Mouse (Mus musculus): ENCODE measurements around the gene Zcchc7. TPM values are rescaled to one million over a fixed set of nuclear protein-coding genes. Genes with fewer than 3 reads are reported as not detected.

Zcchc7 gene
- total and polyA plus RNA-seq, 2 experiments from 2014 or later: 18.9 to 31.6 TPM

DNA sequence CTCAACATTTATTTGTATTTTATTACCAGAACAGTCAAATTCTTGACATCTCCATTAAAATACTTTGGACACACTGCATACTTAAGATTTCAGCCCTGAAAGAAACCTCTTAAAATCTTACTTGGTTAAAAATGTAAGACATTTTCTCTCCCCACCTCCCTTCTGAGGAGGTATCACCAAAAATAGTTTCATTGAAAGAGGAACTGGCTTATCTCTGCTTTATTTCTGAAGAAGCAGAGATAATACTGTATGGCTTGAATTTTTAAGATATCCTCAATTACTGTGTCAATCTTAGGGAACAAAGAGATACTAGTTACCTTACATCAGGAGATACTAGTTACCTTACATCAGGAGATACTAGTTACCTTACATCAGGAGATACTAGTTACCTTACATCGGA lies 116.4 kb downstream of the Zcchc7 start:
- H3K27me3 ChIP-seq (ENCODE audit: insufficient read depth, low read length): no peaks in the 10 kb centered on the region
- H3K4me3 ChIP-seq (ENCODE audit: low read length): no peak overlapping the region
- WGBS: 98% methylated on average over 1 of the region's 1 CpGs
- no peaks in the 10 kb centered on the region for H3K36me3 ChIP-seq (ENCODE audit: insufficient read depth, low read length)
- no peak for TF ChIP-seq CTCF (IDR thresholded peaks at IDR 0.05; ENCODE audit: low read depth)
- no peaks in the 10 kb centered on the region for H3K9me3 ChIP-seq (ENCODE audit: low read length)
- H3K27ac ChIP-seq: no peak overlapping the region
- H3K9ac ChIP-seq (replicated peaks; ENCODE audit: low read length): no peak overlapping the region
- DNase-seq (ENCODE audit: low spot score) (no peak), ATAC-seq (no peak)
- no peaks in the 10 kb centered on the region for H3K4me1 ChIP-seq (ENCODE audit: insufficient read depth, low read length)
- no peak overlapping the region for H3K4me2 ChIP-seq (ENCODE audit: low read depth, low read length)

DNA sequence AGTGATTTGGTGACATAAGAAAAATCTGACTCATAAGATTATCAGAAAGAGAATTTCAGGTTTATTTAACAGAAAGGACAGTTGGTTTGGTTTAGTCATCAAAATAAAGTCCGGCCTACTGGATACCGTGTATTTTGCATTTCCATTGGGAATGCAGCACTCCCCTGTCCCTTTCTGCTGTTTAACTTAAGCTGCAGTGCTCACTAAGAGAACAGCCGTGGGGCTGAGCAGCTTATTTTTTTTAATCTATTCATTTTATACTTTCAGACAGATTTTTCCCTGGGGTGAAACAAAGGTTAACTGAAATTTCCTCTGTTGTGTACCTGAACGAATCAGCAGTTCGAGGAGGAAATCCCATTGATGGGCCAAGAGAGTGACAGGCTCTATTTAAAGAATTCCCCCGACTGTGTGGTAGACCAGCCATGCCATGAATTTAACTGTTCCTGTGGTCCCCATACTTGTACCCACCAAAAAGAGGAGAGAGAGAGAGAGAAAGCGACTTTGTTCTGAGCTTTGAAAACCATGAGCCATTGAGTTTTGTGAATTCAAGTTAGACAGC lies 124.5 kb downstream of the Zcchc7 start:
- DNase-seq (ENCODE audit: low spot score): peak; percentile 2
- no peak overlapping the region for H3K27ac ChIP-seq
- no peak for TF ChIP-seq CTCF (IDR thresholded peaks at IDR 0.05; ENCODE audit: low read depth)
- no peaks in the 10 kb centered on the region for H3K4me1 ChIP-seq (ENCODE audit: insufficient read depth, low read length)
- H3K4me2 ChIP-seq (ENCODE audit: low read depth, low read length): no peak overlapping the region
- WGBS: 14% methylated on average over 7 of the region's 7 CpGs
- H3K9ac ChIP-seq (replicated peaks; ENCODE audit: low read length): no peak overlapping the region
- H3K36me3 ChIP-seq (ENCODE audit: insufficient read depth, low read length): no peaks in the 10 kb centered on the region
- no peak for ATAC-seq
- H3K27me3 ChIP-seq (ENCODE audit: insufficient read depth, low read length): no peaks in the 10 kb centered on the region
- H3K4me3 ChIP-seq (ENCODE audit: low read length): no peak overlapping the region
- H3K9me3 ChIP-seq (ENCODE audit: low read length): no peaks in the 10 kb centered on the region

DNA sequence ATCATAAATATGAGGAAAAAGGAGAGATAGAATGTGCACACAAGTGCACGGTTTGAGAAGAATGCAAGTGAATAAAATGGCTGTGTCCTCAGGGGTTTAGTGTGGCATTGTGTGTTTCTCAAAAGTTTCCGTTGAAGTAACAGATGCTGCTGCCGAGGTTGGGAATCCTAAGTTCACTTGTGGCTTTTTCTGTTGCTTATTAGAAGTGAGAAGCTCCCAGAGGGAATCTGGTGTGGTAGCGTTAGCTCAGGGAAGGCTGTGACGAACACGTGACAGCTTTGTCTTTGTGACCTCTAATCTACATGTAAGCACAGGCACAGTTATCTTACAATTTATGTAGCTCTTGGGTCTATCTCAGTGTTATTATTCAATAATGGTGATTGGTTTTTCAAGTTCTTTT lies 130.5 kb downstream of the Zcchc7 start:
- H3K4me3 ChIP-seq (ENCODE audit: low read length): no peak overlapping the region
- H3K27ac ChIP-seq: no peak overlapping the region
- no peak for ATAC-seq
- no peaks in the 10 kb centered on the region for H3K4me1 ChIP-seq (ENCODE audit: insufficient read depth, low read length)
- H3K4me2 ChIP-seq (ENCODE audit: low read depth, low read length): no peak overlapping the region
- no peak for TF ChIP-seq CTCF (IDR thresholded peaks at IDR 0.05; ENCODE audit: low read depth)
- WGBS: 55% methylated on average over 6 of the region's 6 CpGs
- H3K9me3 ChIP-seq (ENCODE audit: low read length): no peaks in the 10 kb centered on the region
- peak; percentile 4 for DNase-seq (ENCODE audit: low spot score)
- no peaks in the 10 kb centered on the region for H3K27me3 ChIP-seq (ENCODE audit: insufficient read depth, low read length)
- no peaks in the 10 kb centered on the region for H3K36me3 ChIP-seq (ENCODE audit: insufficient read depth, low read length)
- H3K9ac ChIP-seq (replicated peaks; ENCODE audit: low read length): no peak overlapping the region

DNA sequence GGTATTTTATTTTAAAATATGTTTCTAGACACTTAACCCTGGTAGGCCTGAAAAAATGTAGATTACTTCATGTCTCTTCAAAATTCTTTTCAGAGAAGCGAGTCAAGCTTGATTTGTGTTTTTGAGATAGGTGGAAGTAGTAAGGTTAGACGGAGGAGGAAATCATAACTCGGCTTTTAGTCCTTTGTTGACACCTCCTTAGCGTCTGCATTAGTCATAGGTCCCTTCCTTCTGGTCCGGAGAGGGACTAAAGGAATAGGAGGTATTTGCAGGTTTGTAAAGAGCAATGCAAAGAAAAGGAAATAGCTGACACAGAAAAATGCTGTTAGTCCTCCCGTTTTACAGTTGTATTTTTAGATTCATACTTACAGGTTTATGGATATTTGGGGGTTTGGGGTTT lies 135.7 kb downstream of the Zcchc7 start:
- Histone ChIP-seq H3K27ac (no peak overlapping the region), H3K27me3 (ENCODE audit: insufficient read depth, low read length) (no peaks in the 10 kb centered on the region), H3K4me3 (ENCODE audit: low read length) (no peak overlapping the region), H3K4me2 (ENCODE audit: low read depth, low read length) (no peak overlapping the region), H3K9me3 (ENCODE audit: low read length) (no peaks in the 10 kb centered on the region), H3K4me1 (ENCODE audit: insufficient read depth, low read length) (no peaks in the 10 kb centered on the region), H3K36me3 (ENCODE audit: insufficient read depth, low read length) (no peaks in the 10 kb centered on the region; the same call in 1 of the 2 replicates), H3K9ac (replicated peaks; ENCODE audit: low read length) (no peak overlapping the region)
- WGBS: 85% methylated on average over 6 of the region's 6 CpGs
- TF ChIP-seq CTCF (IDR thresholded peaks at IDR 0.05; ENCODE audit: low read depth): no peak
- ATAC-seq: no peak
- DNase-seq (ENCODE audit: low spot score): no peak

DNA sequence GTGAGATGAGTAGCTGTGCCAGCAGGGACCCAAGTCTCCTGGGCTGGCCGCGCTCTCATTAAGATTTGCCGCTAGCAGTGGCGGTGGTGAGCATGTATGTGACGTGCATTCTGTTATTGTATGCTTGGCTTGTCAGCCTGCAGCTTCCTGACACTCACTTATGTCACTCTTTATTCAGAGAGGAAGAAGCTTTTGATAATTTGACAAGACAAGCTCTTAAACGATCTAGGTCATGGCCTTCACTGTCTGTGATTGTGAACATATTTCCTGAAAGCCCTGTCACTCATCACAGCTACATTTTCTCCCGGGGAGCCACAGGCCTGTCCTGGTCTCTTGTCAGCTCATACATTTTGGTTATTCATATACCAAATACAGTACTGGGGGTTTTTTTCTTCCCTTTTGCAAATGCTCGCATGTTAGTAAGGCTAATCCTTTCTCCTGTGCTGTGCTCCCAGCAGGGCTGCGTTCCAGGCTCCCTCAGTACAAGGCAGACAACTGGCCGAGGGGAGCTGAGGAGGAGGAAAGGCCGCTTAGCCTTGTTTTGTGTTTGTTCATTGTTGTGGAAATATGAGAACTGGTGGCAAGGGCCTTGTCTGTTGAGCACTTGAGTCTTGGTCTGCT lies 150.1 kb downstream of the Zcchc7 start:
- Histone ChIP-seq H3K9me3 (ENCODE audit: low read length) (no peaks in the 10 kb centered on the region), H3K4me2 (ENCODE audit: low read depth, low read length) (peak overlapping the region; percentile 27), H3K27me3 (ENCODE audit: insufficient read depth, low read length) (no peaks in the 10 kb centered on the region), H3K4me3 (ENCODE audit: low read length) (no peak overlapping the region), H3K27ac (peak overlapping the region; percentile 54), H3K4me1 (ENCODE audit: insufficient read depth, low read length) (peaks cover 10% of the 10 kb centered on the region), H3K36me3 (ENCODE audit: insufficient read depth, low read length) (no peaks in the 10 kb centered on the region), H3K9ac (replicated peaks; ENCODE audit: low read length) (no peak overlapping the region)
- peak; percentile 73 for ATAC-seq
- 8% methylated on average over 11 of the region's 11 CpGs for WGBS
- peak; percentile 57 for DNase-seq (ENCODE audit: low spot score)
- no peak for TF ChIP-seq CTCF (IDR thresholded peaks at IDR 0.05; ENCODE audit: low read depth)

DNA sequence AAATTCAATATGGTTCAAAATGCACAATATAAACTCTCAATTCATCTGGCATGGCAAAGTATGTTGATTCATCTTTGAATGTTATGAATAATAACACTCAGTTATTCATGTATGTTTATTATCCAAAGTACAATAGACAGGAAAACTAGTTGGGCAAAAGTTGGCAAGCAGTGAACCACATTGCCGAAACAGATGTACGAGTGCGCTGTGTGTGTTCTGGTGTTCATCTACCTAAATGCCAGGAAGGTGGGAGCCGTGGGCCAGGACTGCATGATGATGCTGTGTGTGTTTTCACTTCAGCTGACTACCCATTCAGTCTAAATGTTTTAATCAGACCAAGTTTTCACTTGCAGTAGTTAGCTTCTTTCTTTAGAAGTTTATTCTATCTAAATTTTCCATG lies 150.7 kb downstream of the Zcchc7 start:
- H3K36me3 ChIP-seq (ENCODE audit: insufficient read depth, low read length): no peaks in the 10 kb centered on the region
- TF ChIP-seq CTCF (IDR thresholded peaks at IDR 0.05; ENCODE audit: low read depth): no peak
- DNase-seq (ENCODE audit: low spot score) (peak; percentile 5), ATAC-seq (no peak)
- no peak overlapping the region for H3K27ac ChIP-seq
- 47% methylated on average over 4 of the region's 4 CpGs for WGBS
- no peak overlapping the region for H3K4me3 ChIP-seq (ENCODE audit: low read length)
- no peak overlapping the region for H3K4me2 ChIP-seq (ENCODE audit: low read depth, low read length)
- H3K4me1 ChIP-seq (ENCODE audit: insufficient read depth, low read length): peaks cover 10% of the 10 kb centered on the region
- no peaks in the 10 kb centered on the region for H3K27me3 ChIP-seq (ENCODE audit: insufficient read depth, low read length)
- H3K9me3 ChIP-seq (ENCODE audit: low read length): no peaks in the 10 kb centered on the region
- H3K9ac ChIP-seq (replicated peaks; ENCODE audit: low read length): no peak overlapping the region

DNA sequence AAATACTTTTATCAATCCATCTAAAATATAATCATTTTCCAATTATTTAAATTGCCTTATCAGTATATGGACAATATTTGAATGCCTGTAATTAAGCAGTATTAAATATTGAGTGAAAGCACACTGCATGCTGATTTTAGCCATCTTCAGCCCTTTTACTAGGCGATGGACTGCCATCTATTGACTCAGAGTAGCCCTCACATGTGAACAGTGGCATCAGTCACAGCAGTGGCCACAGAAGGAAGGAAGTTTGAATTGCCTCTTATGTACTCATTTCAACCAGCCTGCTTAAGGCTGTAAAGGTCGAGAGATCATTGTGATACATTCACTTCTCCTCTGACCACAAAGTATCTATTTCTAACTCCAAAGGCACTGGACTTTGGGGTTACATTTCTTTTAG lies 154.4 kb downstream of the Zcchc7 start:
- no peaks in the 10 kb centered on the region for H3K36me3 ChIP-seq (ENCODE audit: insufficient read depth, low read length)
- no peaks in the 10 kb centered on the region for H3K27me3 ChIP-seq (ENCODE audit: insufficient read depth, low read length)
- peak; percentile 76 for TF ChIP-seq CTCF (IDR thresholded peaks at IDR 0.05; ENCODE audit: low read depth)
- WGBS: 43% methylated on average over 2 of the region's 2 CpGs
- H3K9ac ChIP-seq (replicated peaks; ENCODE audit: low read length): no peak overlapping the region
- no peak for ATAC-seq
- H3K27ac ChIP-seq: no peak overlapping the region
- no peaks in the 10 kb centered on the region for H3K9me3 ChIP-seq (ENCODE audit: low read length)
- peak; percentile 60 for DNase-seq (ENCODE audit: low spot score)
- H3K4me3 ChIP-seq (ENCODE audit: low read length): no peak overlapping the region
- H3K4me2 ChIP-seq (ENCODE audit: low read depth, low read length): no peak overlapping the region
- peaks cover 10% of the 10 kb centered on the region for H3K4me1 ChIP-seq (ENCODE audit: insufficient read depth, low read length)

Measured in hindbrain, postnatal 0 days (tissue).